Mouse (Mus musculus) stomach, embryonic 14.5 days (tissue): Measurements from ENCODE around the gene Cbfa2t3. TPM values are rescaled to one million over a fixed set of nuclear protein-coding genes. Genes with fewer than 3 reads are reported as not detected.

Experiments
- ATAC-seq: fragments of 200-750 bp; cut with Nextera tagmentation; 2 replicates; pipeline ENCODE4 v1.8.0; 2017; ENCODE audit warnings: low read depth, moderate TSS enrichment; ENCODE audit not compliant: insufficient number of reproducible peaks, insufficient read depth, low FRiP score
- H3K27ac ChIP-seq: fragments of 300-500 bp; sonication (generic); 2 replicates; pipeline ENCODE4 v1.5.1; 2014; ENCODE audit warnings: mild to moderate bottlenecking, low read length, moderate library complexity, mixed read lengths
- H3K27me3 ChIP-seq: fragments of 300-500 bp; sonication (generic); 2 replicates; pipeline ENCODE4 v1.6.1; 2014; ENCODE audit warnings: low read length, control low read depth, mixed read lengths; ENCODE audit not compliant: control insufficient read depth, insufficient read depth
- H3K36me3 ChIP-seq: fragments of 300-500 bp; sonication (generic); 2 replicates; pipeline ENCODE4 v1.6.1; 2014; ENCODE audit warnings: mild to moderate bottlenecking, control low read depth, low read length, moderate library complexity, mixed read lengths; ENCODE audit not compliant: control insufficient read depth, insufficient read depth
- H3K4me1 ChIP-seq: fragments of 300-500 bp; sonication (generic); 2 replicates; pipeline ENCODE4 v1.6.1; 2014; ENCODE audit warnings: low read length, control low read depth, mixed read lengths; ENCODE audit not compliant: control insufficient read depth, insufficient read depth
- H3K4me2 ChIP-seq: fragments of 300-500 bp; sonication (generic); replicated peaks from 2 replicates; pipeline ENCODE4 v1.6.1; 2014; ENCODE audit warnings: low read depth, low read length, control low read depth
- H3K4me3 ChIP-seq: fragments of 300-500 bp; sonication (generic); 2 replicates; pipeline ENCODE4 v1.5.1; 2014; ENCODE audit warnings: low read depth, low read length, control low read depth
- H3K9ac ChIP-seq: fragments of 300-500 bp; sonication (generic); replicated peaks from 2 replicates; pipeline ENCODE4 v1.6.1; 2014; ENCODE audit warnings: low read depth, mild to moderate bottlenecking, control low read depth, low read length, moderate library complexity, mixed read lengths
- H3K9me3 ChIP-seq: fragments of 300-500 bp; sonication (generic); 2 replicates; pipeline ENCODE4 v1.6.1; 2016; ENCODE audit warnings: low read depth, low read length, control low read depth; ENCODE audit not compliant: control insufficient read depth
- WGBS: fragments of 180-500 bp; shearing (Covaris S2); extraction: QIAGEN DNeasy Blood & Tissue Kit; methylation state at CpG from one replicate; pipeline ENCODE4 v1.1.7; 2014; 5-methylcytosine and 5-hydroxymethylcytosine counted together
- polyA plus RNA-seq: library from polyadenylated mRNA; unstranded; fragments of >200 nt; fragmentation: Nextera tagmentation; extraction: Ambion mirVana; gene quantifications from 2 replicates; pipeline ENCODE4 v1.2.1, GENCODE M21; 2014

The Cbfa2t3 gene
- polyA plus RNA-seq, 1 experiment from 2014 or later: 4.1 TPM

DNA sequence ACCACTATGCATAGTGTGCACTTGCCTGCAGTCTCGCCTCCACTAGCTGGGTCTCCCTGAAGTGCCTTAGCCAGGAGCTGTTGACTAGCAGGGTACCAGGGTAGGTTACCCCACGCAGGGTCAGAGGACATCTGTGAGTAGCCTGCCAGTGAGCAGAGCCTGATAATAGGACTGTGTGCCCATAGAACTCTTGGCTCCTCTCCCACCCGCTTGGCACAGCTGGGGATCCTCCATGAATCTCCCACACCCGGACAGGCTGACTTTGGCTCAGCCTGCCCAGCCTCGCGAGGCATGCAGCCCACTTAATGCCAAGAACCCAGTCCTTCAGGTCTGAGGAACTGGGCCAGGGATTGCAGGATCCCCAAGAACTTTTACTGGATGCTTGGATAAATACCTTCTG, 7.9 kb downstream of the Cbfa2t3 start:
- Histone ChIP-seq H3K36me3 (no peaks in the 10 kb centered on the region), H3K27ac (no peak overlapping the region), H3K9me3 (no peaks in the 10 kb centered on the region), H3K9ac (no peak overlapping the region), H3K27me3 (no peaks in the 10 kb centered on the region), H3K4me2 (no peak overlapping the region), H3K4me1 (no peaks in the 10 kb centered on the region), H3K4me3 (no peak overlapping the region)
- ATAC-seq: no peak
- 79% methylated on average over 6 of the region's 6 CpGs for WGBS

DNA sequence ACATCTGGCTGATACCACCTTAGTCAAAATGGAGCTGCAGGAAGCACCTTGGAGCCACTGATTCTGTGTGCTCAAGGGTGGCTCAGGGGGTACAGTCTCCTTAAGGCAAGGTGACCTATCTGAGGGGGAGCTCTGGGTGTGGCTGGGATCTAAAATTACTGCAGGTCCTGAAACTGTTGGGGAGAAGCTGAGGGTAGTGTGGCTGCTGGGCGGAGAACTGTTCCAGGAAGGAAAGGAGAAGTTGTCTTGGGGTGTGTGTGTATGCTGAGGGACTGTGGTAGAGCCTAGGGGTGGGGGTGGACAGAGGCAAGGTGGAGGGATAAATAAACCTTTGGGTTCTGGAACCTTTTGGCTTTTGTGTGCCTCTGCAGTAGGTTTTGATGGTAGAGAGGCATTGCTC, 9.6 kb downstream of the Cbfa2t3 start:
- no peak for ATAC-seq
- H3K4me3 ChIP-seq: no peak overlapping the region

DNA sequence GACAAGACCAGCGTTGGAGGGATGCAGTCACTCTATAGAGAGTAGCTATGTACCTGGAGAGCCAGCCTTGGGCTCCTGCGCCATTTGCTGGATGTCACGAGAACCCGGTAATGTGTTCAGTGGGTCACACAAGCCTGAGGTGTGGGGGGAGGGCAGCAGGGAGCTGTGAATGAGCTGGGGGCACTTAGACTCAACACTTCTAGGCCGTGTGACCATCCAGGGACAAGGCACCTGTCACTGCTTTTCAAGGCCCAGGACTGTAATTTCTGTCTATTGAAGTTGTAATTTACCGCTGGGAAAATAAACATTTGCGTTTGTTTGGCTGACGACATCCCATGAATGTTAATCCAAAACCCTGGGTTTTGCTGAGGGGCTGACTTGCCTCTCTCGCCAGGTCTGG, 12.0 kb downstream of the Cbfa2t3 start:
- no peak overlapping the region for H3K4me2 ChIP-seq

More for the DNA sequence above, 9.6 kb downstream of the Cbfa2t3 start:
- Histone ChIP-seq H3K27ac (no peak overlapping the region), H3K9ac (no peak overlapping the region), H3K4me2 (no peak overlapping the region), H3K9me3 (no peaks in the 10 kb centered on the region), H3K27me3 (0 out of 2 replicates have a peak, but pooled peaks cover 3% of the 10 kb centered on the region), H3K4me1 (no peaks in the 10 kb centered on the region), H3K36me3 (no peaks in the 10 kb centered on the region)
- 82% methylated on average over 1 of the region's 1 CpGs for WGBS

DNA sequence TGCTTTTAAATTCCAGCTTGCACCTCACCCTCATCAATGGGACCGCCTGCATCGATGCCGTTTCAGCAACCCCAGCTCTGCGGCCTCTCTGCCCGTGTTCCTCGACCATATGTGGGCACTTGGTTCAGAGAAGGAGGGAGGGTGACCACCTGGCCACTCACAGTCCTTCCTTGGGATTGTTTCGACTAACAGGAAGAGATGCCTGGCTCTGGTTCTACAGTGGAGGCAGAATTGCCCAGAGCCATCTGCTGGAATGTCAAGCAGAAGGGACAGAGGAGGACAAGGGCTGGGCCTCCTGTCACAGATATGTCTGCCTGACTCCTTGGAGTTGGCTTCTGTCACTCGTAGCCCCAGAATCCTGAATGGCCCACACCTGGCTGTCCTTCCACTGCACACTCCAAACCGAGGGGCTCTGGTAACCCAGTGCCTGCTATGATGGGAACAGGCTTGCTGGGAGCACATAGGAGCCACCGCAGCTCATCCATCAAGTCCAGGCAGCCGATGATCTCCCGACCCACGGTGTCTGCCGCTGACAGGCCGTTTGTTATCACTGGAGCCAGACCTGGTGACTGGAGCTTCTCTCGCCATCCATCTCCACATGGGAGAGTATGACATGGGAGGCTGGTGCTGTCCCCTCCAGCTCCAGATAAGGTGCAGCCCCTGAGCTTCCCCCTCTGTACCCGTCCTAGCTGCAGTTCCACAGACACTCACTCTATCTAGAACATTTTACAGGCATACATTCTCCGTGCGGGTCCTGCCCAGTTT, 13.6 kb downstream of the Cbfa2t3 start:
- WGBS: 36% methylated on average over 19 of the region's 19 CpGs
- H3K27ac ChIP-seq: no peak overlapping the region
- H3K4me1 ChIP-seq: no peaks in the 10 kb centered on the region
- peaks cover 8% of the 10 kb centered on the region for H3K27me3 ChIP-seq
- ATAC-seq: peak; percentile 49; the same call in 1 of the 2 replicates
- no peak overlapping the region for H3K4me2 ChIP-seq
- no peaks in the 10 kb centered on the region for H3K9me3 ChIP-seq
- H3K4me3 ChIP-seq: no peak overlapping the region
- H3K36me3 ChIP-seq: no peaks in the 10 kb centered on the region
- no peak overlapping the region for H3K9ac ChIP-seq

More for the DNA sequence above, 12.0 kb downstream of the Cbfa2t3 start:
- H3K9ac ChIP-seq: no peak overlapping the region
- H3K27me3 ChIP-seq: 0 out of 2 replicates have a peak, but pooled peaks cover 4% of the 10 kb centered on the region
- H3K9me3 ChIP-seq: no peaks in the 10 kb centered on the region
- WGBS: 57% methylated on average over 9 of the region's 9 CpGs
- H3K4me3 ChIP-seq: no peak overlapping the region
- no peak overlapping the region for H3K27ac ChIP-seq
- H3K36me3 ChIP-seq: no peaks in the 10 kb centered on the region
- no peaks in the 10 kb centered on the region for H3K4me1 ChIP-seq
- ATAC-seq: no peak

DNA sequence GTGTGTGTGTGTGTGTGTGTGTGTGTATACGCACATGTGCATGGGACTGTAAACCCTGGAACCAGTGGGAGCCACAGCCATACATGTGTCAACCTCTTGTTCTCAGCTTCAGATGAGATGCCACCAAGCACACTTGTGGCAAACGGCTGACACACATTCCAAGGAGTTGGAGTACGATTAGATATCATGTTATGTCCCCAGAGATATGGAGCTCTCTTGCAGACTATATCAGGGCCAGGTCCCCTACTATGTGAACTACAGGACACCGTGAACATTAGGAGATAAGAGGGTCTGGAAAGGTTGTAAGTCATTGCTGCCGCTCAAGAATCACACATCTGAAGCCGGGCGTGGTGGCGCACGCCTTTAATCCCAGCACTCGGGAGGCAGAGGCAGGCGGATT, 16.1 kb downstream of the Cbfa2t3 start:
- no peak overlapping the region for H3K27ac ChIP-seq
- H3K4me3 ChIP-seq: no peak overlapping the region
- no peak overlapping the region for H3K4me2 ChIP-seq
- H3K4me1 ChIP-seq: no peaks in the 10 kb centered on the region
- H3K9me3 ChIP-seq: no peaks in the 10 kb centered on the region
- no peak overlapping the region for H3K9ac ChIP-seq
- 88% methylated on average over 11 of the region's 11 CpGs for whole genome bisulfite sequencing
- ATAC-seq: no peak
- peaks cover 21% of the 10 kb centered on the region for H3K27me3 ChIP-seq
- no peaks in the 10 kb centered on the region for H3K36me3 ChIP-seq

DNA sequence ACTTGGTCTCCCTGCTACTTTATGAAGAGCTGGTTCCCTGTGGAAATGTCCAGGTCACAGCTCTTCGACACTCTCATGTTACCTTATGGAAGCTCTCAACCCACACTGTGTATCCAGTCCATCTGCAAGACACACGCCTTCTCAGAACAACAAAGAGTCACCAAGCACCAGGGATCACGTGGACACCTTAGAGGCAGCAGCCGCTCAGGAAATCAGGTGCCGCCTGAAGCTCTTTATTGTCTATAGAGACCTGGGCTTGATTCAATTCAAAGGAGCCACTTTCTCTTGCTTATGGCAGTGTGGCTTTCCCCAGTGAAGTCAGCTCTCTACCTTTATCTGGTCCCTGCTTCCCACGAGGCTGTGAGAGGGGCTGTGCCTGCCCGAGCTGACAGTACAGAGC, 18.7 kb downstream of the Cbfa2t3 start:
- peaks cover 38% of the 10 kb centered on the region for H3K27me3 ChIP-seq
- WGBS: 40% methylated on average over 7 of the region's 7 CpGs
- no peak for ATAC-seq

DNA sequence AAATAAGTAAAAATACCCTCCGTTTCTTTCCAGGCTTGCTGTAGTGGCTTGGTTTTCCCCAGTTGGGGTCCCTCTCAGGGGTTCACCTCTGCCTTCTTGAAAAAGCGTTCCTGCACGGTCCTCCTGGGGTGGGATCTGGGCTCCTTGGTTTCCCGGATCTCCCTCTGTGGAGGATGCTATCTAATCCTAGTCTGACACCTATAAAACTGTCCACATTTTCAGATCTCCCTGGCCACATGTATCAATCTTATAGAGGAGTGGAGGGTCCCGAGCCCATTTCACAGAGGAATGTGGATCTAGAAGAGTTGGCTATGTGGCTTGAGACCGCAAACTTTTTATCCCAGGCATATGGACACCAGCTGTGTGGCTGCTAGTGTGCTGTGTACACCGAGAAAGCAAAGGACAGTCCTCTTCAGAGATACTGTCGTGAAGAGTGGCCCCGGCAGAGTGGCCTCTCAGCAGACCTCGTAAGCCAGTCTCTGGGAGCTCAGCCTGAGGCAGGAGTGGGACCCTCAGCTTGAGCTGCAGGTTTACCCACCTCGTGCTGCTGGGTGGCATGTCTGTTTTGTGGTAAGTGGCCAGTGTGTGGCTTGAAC, 19.5 kb downstream of the Cbfa2t3 start:
- Histone ChIP-seq H3K9me3 (no peaks in the 10 kb centered on the region), H3K27me3 (peaks cover 36% of the 10 kb centered on the region), H3K27ac (no peak overlapping the region), H3K4me1 (peaks cover 6% of the 10 kb centered on the region; the same call in 1 of the 2 replicates), H3K9ac (no peak overlapping the region), H3K4me3 (no peak overlapping the region), H3K4me2 (peak overlapping the region; percentile 98), H3K36me3 (no peaks in the 10 kb centered on the region)
- no peak for ATAC-seq
- WGBS: 32% methylated on average over 11 of the region's 11 CpGs

More for the DNA sequence above, 18.7 kb downstream of the Cbfa2t3 start:
- no peak overlapping the region for H3K4me2 ChIP-seq
- H3K9me3 ChIP-seq: no peaks in the 10 kb centered on the region
- no peak overlapping the region for H3K9ac ChIP-seq
- no peaks in the 10 kb centered on the region for H3K36me3 ChIP-seq
- no peak overlapping the region for H3K4me3 ChIP-seq
- peaks cover 6% of the 10 kb centered on the region; the same call in 1 of the 2 replicates for H3K4me1 ChIP-seq
- H3K27ac ChIP-seq: no peak overlapping the region

DNA sequence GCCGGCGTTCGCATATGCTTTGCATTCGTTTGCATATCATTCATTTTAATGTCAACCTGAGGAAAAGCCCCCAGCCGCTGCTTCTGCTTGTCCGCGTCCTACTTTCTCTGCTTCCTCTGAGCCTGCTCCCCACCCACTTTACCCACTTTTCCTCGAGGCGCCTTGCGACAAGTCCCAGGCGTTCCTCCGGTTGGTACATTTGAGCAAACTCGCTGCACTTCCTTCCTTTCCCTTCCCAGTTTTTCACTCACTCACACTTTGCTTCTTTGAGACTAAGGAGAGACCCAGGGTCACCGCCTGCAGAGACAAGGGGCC, 20.1 kb downstream of the Cbfa2t3 start:
- peak; percentile 2; the same call in 1 of the 2 replicates for ATAC-seq
- Histone ChIP-seq H3K27me3 (peaks cover 34% of the 10 kb centered on the region), H3K4me1 (peaks cover 6% of the 10 kb centered on the region; the same call in 1 of the 2 replicates), H3K36me3 (no peaks in the 10 kb centered on the region), H3K4me2 (peak overlapping the region; percentile 98), H3K9ac (no peak overlapping the region), H3K27ac (no peak overlapping the region), H3K4me3 (peak overlapping the region; percentile 69), H3K9me3 (no peaks in the 10 kb centered on the region)
- 3% methylated on average over 14 of the region's 14 CpGs for WGBS
